Mouse (Mus musculus) liver, embryonic 14.5 days (tissue): ENCODE measurements around the gene Ston2.

ENCODE experiments used
- CTCF ChIP-seq: IDR thresholded peaks from 2 replicates; pipeline ENCODE4 v1.5.1; 2016; ENCODE audit warnings: antibody characterized with exemption, low read depth, control low read depth
- EP300 ChIP-seq: IDR thresholded peaks from 2 replicates; pipeline ENCODE4 v1.6.1; 2016; ENCODE audit warnings: antibody characterized with exemption, low read depth

GRCm38 (mm10) chr12:91732729-91733448 is 55.3 kb downstream of the Ston2 start:
- no peak for TF ChIP-seq CTCF
- no peak for TF ChIP-seq EP300
